ENCODE assay signal across 13 mouse cellular contexts in genomic region chr2:158144263-158144662, GRCm38 (mm10). TPM values are rescaled to one million over a fixed set of nuclear protein-coding genes. Genes with fewer than 3 reads are reported as not detected.
A peak's percentile ranks its signal among the peaks of the same experiment; 100 is the strongest.
DNase-seq lines count a peak whose midpoint lies in the region; ATAC-seq lines count a peak whose summit lies in the region.
"Had no signal": no experiment of that assay in that cellular context is flagged by ENCODE, and none has a peak within 500 bp of the region (broad histone marks: within the 10 kb centered on the region; RNA-seq: fewer than 3 reads in every experiment).

No protein-coding gene starts in this region.

- H3K4me2 ChIP-seq in heart, embryonic 12.5 days = peak overlapping the region; percentile 76
- H3K4me2 ChIP-seq in lung, embryonic 16.5 days (ENCODE audit: low read depth, low read length) = peak overlapping the region; percentile 83
- H3K4me2 ChIP-seq in liver, embryonic 11.5 days = peak overlapping the region; percentile 84
- peak overlapping the region; percentile 57 for H3K4me2 ChIP-seq in stomach, embryonic 16.5 days (ENCODE audit: low read depth, low read length)
- H3K4me2 ChIP-seq in midbrain, embryonic 15.5 days = no peak overlapping the region
- H3K4me2 ChIP-seq: midbrain, embryonic 13.5 days; neural tube, embryonic 15.5 days had no signal

- 47% methylated on average over 8 of the region's 8 CpGs for WGBS in heart, embryonic 12.5 days
- 45% methylated on average over 8 of the region's 8 CpGs for WGBS in lung, embryonic 16.5 days
- WGBS in liver, embryonic 11.5 days = 51% methylated on average over 8 of the region's 8 CpGs
- 54% methylated on average over 8 of the region's 8 CpGs for WGBS in stomach, embryonic 16.5 days
- WGBS in midbrain, embryonic 15.5 days = 43% methylated on average over 8 of the region's 8 CpGs

- H3K4me3 ChIP-seq in heart, embryonic 12.5 days = peak overlapping the region; percentile 66
- no peak overlapping the region for H3K4me3 ChIP-seq in lung, embryonic 16.5 days (ENCODE audit: low read length)
- H3K4me3 ChIP-seq in liver, embryonic 11.5 days (ENCODE audit: low read depth, low read length) = peak overlapping the region; percentile 70
- H3K4me3 ChIP-seq in stomach, embryonic 16.5 days (replicated peaks; ENCODE audit: low read length) = peak overlapping the region; percentile 59
- H3K4me3 ChIP-seq in midbrain, embryonic 15.5 days = no peak overlapping the region
- H3K4me3 ChIP-seq: embryonic facial prominence, embryonic 15.5 days; midbrain, embryonic 13.5 days; neural tube, embryonic 15.5 days had no signal

- no peaks in the 10 kb centered on the region for H3K9me3 ChIP-seq in heart, embryonic 12.5 days (replicated peaks)
- no peaks in the 10 kb centered on the region for H3K9me3 ChIP-seq in lung, embryonic 16.5 days (ENCODE audit: control insufficient read depth, low read length)
- H3K9me3 ChIP-seq in liver, embryonic 11.5 days (ENCODE audit: control insufficient read depth, low read length) = no peaks in the 10 kb centered on the region
- no peaks in the 10 kb centered on the region for H3K9me3 ChIP-seq in stomach, embryonic 16.5 days (replicated peaks; ENCODE audit: control insufficient read depth, low read length)
- no peaks in the 10 kb centered on the region for H3K9me3 ChIP-seq in midbrain, embryonic 15.5 days
- H3K9me3 ChIP-seq: embryonic facial prominence, embryonic 15.5 days; midbrain, embryonic 13.5 days; neural tube, embryonic 15.5 days had no signal

- H3K4me1 ChIP-seq in heart, embryonic 12.5 days (replicated peaks) = peaks cover 64% of the 10 kb centered on the region
- H3K4me1 ChIP-seq in lung, embryonic 16.5 days (replicated peaks; ENCODE audit: control insufficient read depth, insufficient read depth, low read length) = peaks cover 65% of the 10 kb centered on the region
- H3K4me1 ChIP-seq in liver, embryonic 11.5 days (replicated peaks; ENCODE audit: control insufficient read depth, insufficient read depth, low read length) = peaks cover 70% of the 10 kb centered on the region
- H3K4me1 ChIP-seq in stomach, embryonic 16.5 days (ENCODE audit: control insufficient read depth, insufficient read depth, low read length) = peaks cover 47% of the 10 kb centered on the region
- H3K4me1 ChIP-seq in midbrain, embryonic 15.5 days = peaks cover 9% of the 10 kb centered on the region; the same call in 1 of the 2 replicates

- no peak for DNase-seq in heart, adult 11 months
- DNase-seq in lung, postnatal 36 days = no peak
- DNase-seq in liver, embryonic 11.5 days (ENCODE audit: low spot score) = no peak
- DNase-seq in right cerebral cortex, postnatal 14 days = no peak
- DNase-seq: cerebellum, adult 9-11 months; kidney, adult 18-20 months had no signal

- no peak for ATAC-seq in heart, embryonic 12.5 days (ENCODE audit: insufficient number of reproducible peaks, low FRiP score)
- no peak for ATAC-seq in lung, embryonic 16.5 days (ENCODE audit: low read depth)
- ATAC-seq in liver, embryonic 11.5 days (replicated peaks; ENCODE audit: low FRiP score) = no peak
- ATAC-seq in stomach, embryonic 16.5 days (ENCODE audit: insufficient read depth, low FRiP score) = no peak
- no peak for ATAC-seq in midbrain, embryonic 15.5 days (replicated peaks)
- ATAC-seq: midbrain, embryonic 13.5 days had no signal

- H3K27ac ChIP-seq in heart, embryonic 12.5 days (ENCODE audit: poor library complexity, severe bottlenecking) = peak overlapping the region; percentile 98
- H3K27ac ChIP-seq in lung, embryonic 16.5 days (ENCODE audit: low read length) = 0 out of 2 replicates have a peak overlapping the region, but pooled peaks have one; percentile 18
- peak overlapping the region; percentile 83 for H3K27ac ChIP-seq in liver, embryonic 11.5 days (ENCODE audit: low read depth, low read length)
- peak overlapping the region; percentile 63 for H3K27ac ChIP-seq in stomach, embryonic 16.5 days (ENCODE audit: low read length)
- no peak overlapping the region for H3K27ac ChIP-seq in midbrain, embryonic 15.5 days
- H3K27ac ChIP-seq: embryonic facial prominence, embryonic 15.5 days; midbrain, embryonic 13.5 days; neural tube, embryonic 15.5 days had no signal

- H3K36me3 ChIP-seq in heart, embryonic 12.5 days = peaks cover 22% of the 10 kb centered on the region
- no peaks in the 10 kb centered on the region for H3K36me3 ChIP-seq in lung, embryonic 16.5 days (ENCODE audit: control insufficient read depth, insufficient read depth, low read length)
- peaks cover 5% of the 10 kb centered on the region; the same call in 1 of the 2 replicates for H3K36me3 ChIP-seq in liver, embryonic 11.5 days (ENCODE audit: control insufficient read depth, insufficient read depth, low read length)
- H3K36me3 ChIP-seq in stomach, embryonic 16.5 days (ENCODE audit: control insufficient read depth, insufficient read depth, low read length) = no peaks in the 10 kb centered on the region
- no peaks in the 10 kb centered on the region for H3K36me3 ChIP-seq in midbrain, embryonic 15.5 days (replicated peaks)
- H3K36me3 ChIP-seq: embryonic facial prominence, embryonic 15.5 days; midbrain, embryonic 13.5 days; neural tube, embryonic 15.5 days had no signal

- no peaks in the 10 kb centered on the region for H3K27me3 ChIP-seq in heart, embryonic 12.5 days (replicated peaks)
- no peaks in the 10 kb centered on the region for H3K27me3 ChIP-seq in lung, embryonic 16.5 days (ENCODE audit: control insufficient read depth, insufficient read depth, low read depth, low read length)
- 0 out of 2 replicates have a peak, but pooled peaks cover 7% of the 10 kb centered on the region for H3K27me3 ChIP-seq in liver, embryonic 11.5 days (replicated peaks; ENCODE audit: control insufficient read depth, insufficient read depth, low read length)
- no peaks in the 10 kb centered on the region for H3K27me3 ChIP-seq in stomach, embryonic 16.5 days (ENCODE audit: control insufficient read depth, insufficient read depth, low read length)
- peaks cover 5% of the 10 kb centered on the region; the same call in 1 of the 2 replicates for H3K27me3 ChIP-seq in midbrain, embryonic 15.5 days (replicated peaks)

- peak overlapping the region; percentile 91 for H3K9ac ChIP-seq in heart, embryonic 12.5 days
- H3K9ac ChIP-seq in lung, embryonic 16.5 days (ENCODE audit: low read length) = no peak overlapping the region
- H3K9ac ChIP-seq in liver, embryonic 11.5 days (ENCODE audit: low read depth, low read length) = peak overlapping the region; percentile 31; the same call in 1 of the 2 replicates
- H3K9ac ChIP-seq in stomach, embryonic 16.5 days (ENCODE audit: low read length) = peak overlapping the region; percentile 77; the same call in 1 of the 2 replicates
- no peak overlapping the region for H3K9ac ChIP-seq in midbrain, embryonic 15.5 days
- H3K9ac ChIP-seq: embryonic facial prominence, embryonic 15.5 days; midbrain, embryonic 13.5 days; neural tube, embryonic 15.5 days had no signal

RNA-seq across cellular contexts. Expression of gene Tgm2, which starts 2.0 kb away (rescaled TPM):
- polyA plus RNA-seq in heart, embryonic 12.5 days (2016; fragmentation: Nextera tagmentation; extraction: Ambion mirVana) = 227 and 231 TPM in 2 replicates
- 75.8 and 81.6 TPM in 2 replicates for polyA plus RNA-seq in lung, embryonic 16.5 days (2015; fragmentation: Nextera tagmentation; extraction: Ambion mirVana)
- polyA plus RNA-seq in liver, embryonic 11.5 days (2014; fragmentation: Nextera tagmentation; extraction: Ambion mirVana) = 49.5 and 49.7 TPM in 2 replicates
- polyA plus RNA-seq in stomach, embryonic 16.5 days (2015; fragmentation: Nextera tagmentation; extraction: Ambion mirVana) = 123 and 133 TPM in 2 replicates
- polyA plus RNA-seq in midbrain, embryonic 15.5 days (2015; fragmentation: Nextera tagmentation; extraction: Ambion mirVana) = 10.1 and 12.4 TPM in 2 replicates

Comparison
In these comparisons a context has a peak if more than half of its experiments do, and no peak if none do; other contexts are left out.
1. H3K4me3 ChIP-seq: peak in heart, embryonic 12.5 days (single experiment), liver, embryonic 11.5 days (single experiment) and stomach, embryonic 16.5 days (single experiment); none in lung, embryonic 16.5 days (single experiment) and midbrain, embryonic 15.5 days (single experiment).
2. H3K9ac ChIP-seq: peak in heart, embryonic 12.5 days (single experiment), liver, embryonic 11.5 days (single experiment) and stomach, embryonic 16.5 days (single experiment); none in lung, embryonic 16.5 days (single experiment) and midbrain, embryonic 15.5 days (single experiment).